Mouse (Mus musculus): ENCODE data around the gene Rnf150.

Rnf150 gene

GRCm38 (mm10) chr8:82889062-82889720, 26.0 kb downstream of the Rnf150 start:
- no peak for DNase-seq (ENCODE audit: low spot score)

DNA sequence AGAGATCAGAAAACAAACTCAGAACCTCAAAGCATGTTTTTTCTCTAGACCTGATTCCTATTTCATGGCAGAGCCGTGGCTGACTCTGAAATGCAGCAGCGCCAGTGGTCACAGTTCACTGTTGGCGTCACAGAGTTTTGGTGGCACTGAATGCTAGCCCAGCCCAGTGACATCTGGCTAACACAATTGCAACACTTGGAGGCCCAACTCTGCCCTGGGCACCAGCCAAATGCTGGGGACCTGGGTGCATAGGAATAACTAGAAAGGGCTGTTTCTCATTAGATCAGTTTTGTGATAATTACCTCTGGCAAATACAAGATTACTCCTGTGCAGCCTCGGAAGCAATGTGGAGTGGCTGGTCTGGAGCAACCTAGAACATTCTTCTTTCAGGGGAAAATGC, 31.9 kb downstream of the Rnf150 start:
- no peak for DNase-seq (ENCODE audit: low spot score)

- no peak for DNase-seq (ENCODE audit: low spot score)
Measured at GRCm38 (mm10) chr8:82896796-82897195, 33.6 kb downstream of the Rnf150 start.

GRCm38 (mm10) chr8:82897628-82898458, 34.7 kb downstream of the Rnf150 start:
- no peak for DNase-seq (ENCODE audit: low spot score)

DNA sequence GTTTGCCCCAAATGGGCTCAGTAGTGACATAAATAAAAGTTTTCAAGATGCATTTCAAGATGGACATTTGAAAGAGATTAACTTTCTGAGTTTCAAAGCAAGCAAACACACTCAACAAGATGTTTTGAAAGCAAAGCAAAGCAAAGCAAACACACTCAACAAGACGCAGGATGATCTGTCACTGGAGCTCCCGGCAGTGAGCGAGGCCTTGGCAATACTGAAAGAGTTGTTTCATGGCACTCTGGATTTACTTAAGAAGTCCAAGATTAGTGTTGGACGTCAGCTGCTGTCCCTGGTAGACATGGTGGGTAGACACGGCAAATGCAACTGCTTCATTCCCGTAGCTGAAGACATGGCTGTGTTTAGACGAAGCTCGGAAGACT, 35.3 kb downstream of the Rnf150 start:
- no peak for DNase-seq (ENCODE audit: low spot score)

DNA sequence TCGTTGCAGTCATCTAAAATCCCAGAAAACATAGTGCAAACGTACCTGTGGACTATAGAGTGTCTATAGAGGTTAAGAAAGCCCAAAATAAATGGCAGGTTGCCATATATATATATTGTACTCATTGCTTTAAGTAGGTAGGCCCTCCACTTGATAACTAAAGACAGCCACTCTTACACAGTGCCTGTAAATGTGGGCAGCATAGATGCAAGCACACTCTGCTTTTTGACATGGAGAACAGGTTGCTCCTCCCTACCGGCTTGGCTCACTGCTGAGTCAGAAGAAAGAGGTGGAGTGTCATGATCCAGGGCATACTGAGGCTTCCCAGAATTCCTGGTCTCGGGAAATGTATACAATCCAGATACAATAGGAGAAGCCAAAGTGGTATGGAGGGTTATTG, 37.8 kb downstream of the Rnf150 start:
- DNase-seq (ENCODE audit: low spot score) = no peak

GRCm38 (mm10) chr8:82901549-82902138, 38.5 kb downstream of the Rnf150 start:
- no peak for DNase-seq (ENCODE audit: low spot score)

GRCm38 (mm10) chr8:82903497-82903896, 40.3 kb downstream of the Rnf150 start:
- no peak for DNase-seq (ENCODE audit: low spot score)

DNA sequence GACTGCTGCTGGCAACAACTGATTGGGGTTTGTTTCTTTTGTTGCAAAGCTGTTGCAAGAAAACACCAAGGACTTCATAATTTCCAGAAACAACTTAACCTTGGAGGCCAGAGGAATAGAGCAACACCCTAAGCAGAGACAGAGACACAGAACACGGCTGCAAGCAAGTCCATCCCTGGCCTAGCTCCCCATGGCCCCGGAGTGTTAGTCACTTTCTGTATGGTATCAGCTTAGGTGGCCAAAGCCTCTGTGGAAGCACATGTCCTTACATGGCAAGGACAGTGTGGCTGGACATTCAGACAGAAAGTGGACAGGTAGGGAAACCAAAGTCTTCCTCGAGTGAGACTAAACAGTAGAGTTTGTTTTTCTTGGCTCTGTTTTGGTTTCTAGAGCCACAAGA, 44.1 kb downstream of the Rnf150 start:
- DNase-seq (ENCODE audit: low spot score) = no peak

DNA sequence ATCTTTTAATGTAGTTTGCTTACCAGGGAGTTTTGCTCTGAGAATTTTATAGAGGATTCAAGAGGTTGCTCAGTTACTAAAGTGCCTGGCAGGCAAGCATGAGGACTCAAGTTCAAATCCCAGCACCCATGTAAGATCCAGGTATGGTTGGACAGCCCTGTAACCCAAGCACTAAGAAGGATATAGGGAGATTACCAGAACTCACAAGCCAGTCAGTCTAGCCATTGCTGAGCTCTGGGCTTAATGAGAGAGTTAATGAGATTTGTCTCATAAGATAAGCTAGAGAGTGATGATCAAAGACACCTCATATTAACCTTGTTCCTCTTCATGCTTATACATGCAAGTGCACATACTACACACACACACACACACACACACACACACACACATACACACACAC, 48.3 kb downstream of the Rnf150 start:
- no peak for DNase-seq (ENCODE audit: low spot score)

- DNase-seq (ENCODE audit: low spot score) = no peak
Measured at GRCm38 (mm10) chr8:82912282-82912681, 49.1 kb downstream of the Rnf150 start.

DNA sequence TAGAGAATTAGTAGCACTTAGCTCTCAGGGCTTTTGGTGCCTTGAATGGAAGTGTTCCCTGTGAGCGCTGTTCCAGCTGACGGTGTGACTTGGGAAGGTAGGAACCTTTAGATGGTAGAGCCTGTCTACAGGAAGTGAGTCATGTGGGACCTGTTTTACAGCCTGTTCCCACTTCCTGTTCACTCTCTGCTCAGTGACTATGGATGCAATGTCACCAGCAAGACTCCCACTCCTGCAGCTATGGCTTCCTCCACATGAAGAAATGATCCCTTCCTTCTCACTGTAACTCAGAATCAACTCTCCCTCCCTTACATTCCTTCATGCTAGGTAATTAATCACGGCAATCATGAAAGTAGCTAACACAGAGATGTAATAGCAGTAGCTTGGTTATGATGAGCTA, 51.4 kb downstream of the Rnf150 start:
- no peak for DNase-seq (ENCODE audit: low spot score)

GRCm38 (mm10) chr8:82916851-82917539, 53.8 kb downstream of the Rnf150 start:
- DNase-seq (ENCODE audit: low spot score) = no peak

- no peak for DNase-seq (ENCODE audit: low spot score)
Measured at GRCm38 (mm10) chr8:82917540-82918316, 54.6 kb downstream of the Rnf150 start.

DNA sequence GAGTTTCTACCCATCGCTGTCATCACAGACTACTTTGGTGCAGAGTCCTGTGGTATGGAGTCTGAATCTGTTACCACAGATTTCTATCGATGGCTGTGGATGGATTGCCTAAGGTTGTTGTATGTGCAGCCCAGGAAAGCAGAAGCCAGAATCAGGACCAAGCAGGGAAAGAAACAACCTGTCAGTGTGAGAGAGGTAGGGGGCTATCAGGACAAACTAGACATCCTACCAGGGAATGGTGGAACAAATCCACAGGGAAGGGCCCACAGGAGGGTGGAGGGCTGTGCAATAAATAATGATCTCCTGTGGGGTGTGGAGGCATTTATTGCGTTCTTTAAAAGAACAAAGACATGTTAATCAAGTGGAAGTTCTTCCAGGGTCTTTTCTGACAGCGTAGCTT, 56.5 kb downstream of the Rnf150 start:
- no peak for DNase-seq (ENCODE audit: low spot score)

DNA sequence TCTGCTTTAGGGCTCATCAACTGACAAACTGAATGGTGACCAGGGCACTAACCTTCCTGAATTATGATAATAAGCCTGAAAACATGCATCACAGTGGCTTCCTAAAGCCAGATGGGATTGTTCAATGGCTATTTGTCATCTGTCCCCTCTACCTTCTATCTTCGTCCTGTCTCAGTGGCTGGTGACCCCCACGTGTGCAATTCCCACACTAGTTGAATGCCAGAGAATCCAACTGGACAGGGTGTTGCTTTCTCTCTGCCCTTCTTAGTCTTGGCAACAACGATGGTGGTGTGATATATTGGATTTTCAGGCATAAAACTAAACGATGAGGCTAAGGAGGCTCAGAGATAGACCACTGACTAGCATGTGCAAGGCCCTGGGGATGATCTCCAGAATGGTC, 57.0 kb downstream of the Rnf150 start:
- no peak for DNase-seq (ENCODE audit: low spot score)

- no peak for DNase-seq (ENCODE audit: low spot score)
Measured at GRCm38 (mm10) chr8:82925286-82925685, 62.1 kb downstream of the Rnf150 start.

- no peak for DNase-seq (ENCODE audit: low spot score)
Measured at GRCm38 (mm10) chr8:82926518-82926917, 63.4 kb downstream of the Rnf150 start.

- DNase-seq (ENCODE audit: low spot score) = no peak
Measured at GRCm38 (mm10) chr8:82931554-82931953, 68.4 kb downstream of the Rnf150 start.

GRCm38 (mm10) chr8:82936162-82936561, 73.0 kb downstream of the Rnf150 start:
- no peak for DNase-seq (ENCODE audit: low spot score)

DNA sequence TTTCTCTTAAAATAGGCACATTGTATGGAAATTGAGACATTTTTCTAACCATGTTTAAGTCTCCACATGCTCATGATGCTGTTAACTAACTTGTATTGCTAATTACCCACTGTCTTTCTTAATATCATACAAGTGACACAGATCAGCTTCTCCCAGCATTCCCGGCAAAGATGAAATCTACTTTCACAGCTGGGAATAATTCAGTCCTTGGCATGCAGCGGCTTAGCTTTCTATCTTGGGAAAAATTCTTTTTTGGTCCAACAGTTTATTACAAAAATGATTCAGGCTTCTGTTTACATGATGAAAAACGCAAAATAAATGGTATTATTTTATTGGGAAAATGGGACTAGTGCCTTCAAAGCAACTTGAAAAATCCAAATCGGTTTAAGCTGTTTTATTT, 73.7 kb downstream of the Rnf150 start:
- no peak for DNase-seq (ENCODE audit: low spot score)

DNA sequence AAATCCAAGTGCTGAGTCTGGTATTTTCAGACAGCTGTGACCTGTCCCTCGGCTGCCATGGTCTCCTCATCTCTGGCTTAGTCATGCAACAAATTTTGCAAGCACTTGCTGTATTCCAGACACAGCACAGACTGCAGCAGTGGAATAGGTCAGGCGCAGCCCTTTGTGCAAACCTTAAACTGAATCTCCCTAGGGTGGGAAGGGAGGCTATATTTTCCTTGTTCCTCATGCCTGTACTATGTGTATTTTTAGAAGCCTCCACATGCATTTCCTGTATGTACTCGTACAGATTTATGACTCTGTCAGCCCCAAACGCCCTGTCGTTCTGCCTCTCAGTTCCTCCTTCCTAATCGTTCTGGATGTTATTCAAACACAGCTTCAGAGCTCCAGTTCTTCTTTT, 76.8 kb downstream of the Rnf150 start:
- DNase-seq (ENCODE audit: low spot score) = no peak

All from testis, postnatal 10 days (tissue).